Mouse (Mus musculus) testis, adult 2 months (tissue): ENCODE measurements at regions not wholly inside any gene's neighbourhood (a gene's known extent, or its start where the extent isn't known, plus 50 kb on each side); places are given as distances from the start of the nearest gene placed in this dataset.

ENCODE experiments used
- CTCF ChIP-seq: fragments of 200-500 bp; IDR thresholded peaks from 2 replicates; pipeline ENCODE4 v1.5.1; 2012; ENCODE audit warnings: low read depth, mild to moderate bottlenecking, inconsistent platforms, low read length, moderate library complexity; ENCODE audit not compliant: control insufficient read depth, insufficient read depth, insufficient replicate concordance
- POLR2A ChIP-seq: fragments of 200-500 bp; IDR thresholded peaks from 2 replicates; pipeline ENCODE4 v1.6.1; 2012; ENCODE audit warnings: low read depth, mild to moderate bottlenecking, inconsistent platforms, low read length, moderate library complexity; ENCODE audit not compliant: control insufficient read depth

DNA sequence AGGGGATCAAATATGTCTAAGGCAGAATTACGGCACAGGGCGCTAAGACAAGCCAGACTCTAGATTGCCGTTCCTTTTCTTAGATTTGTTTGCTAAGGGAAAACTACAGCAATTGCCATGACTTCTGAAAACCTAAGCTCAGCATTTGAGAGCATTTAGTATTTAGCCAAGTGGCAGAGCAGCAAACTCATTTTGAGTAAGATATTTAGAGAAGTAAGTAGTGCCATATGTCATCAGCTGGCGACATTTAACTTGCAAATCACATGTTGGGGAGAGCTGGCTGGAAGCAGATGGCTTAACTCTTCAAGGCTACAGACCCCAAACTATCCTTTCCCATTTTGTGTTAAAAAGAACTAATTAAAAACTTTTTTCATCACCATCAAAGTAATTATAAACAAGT is 450.4 kb upstream of the Ccdc54 start:
- TF ChIP-seq CTCF (no peak), POLR2A (no peak)
